Mouse (Mus musculus) CH12.LX (cell line): ENCODE measurements at regions not wholly inside any gene's neighbourhood (a gene's known extent, or its start where the extent isn't known, plus 50 kb on each side); places are given as distances from the start of the nearest gene placed in this dataset.

Experiments used
- DNase-seq: peaks from one replicate; pipeline ENCODE4 v3.0.0-alpha.2; 2013; ENCODE audit errors: extremely low read depth
- H3K27ac ChIP-seq: 2 replicates; pipeline ENCODE4 v1.5.1; 2012; ENCODE audit warnings: low read depth, mild to moderate bottlenecking, control low read depth, moderate library complexity; ENCODE audit not compliant: insufficient read depth
- H3K27me3 ChIP-seq: replicated peaks from 2 replicates; pipeline ENCODE3; 2012; ENCODE audit warnings: inconsistent platforms
- H3K36me3 ChIP-seq, 2 experiments: replicated peaks in 1 of 2; 2 replicates each; pipeline versions ENCODE3 to v1.6.1; 2012; ENCODE audit warnings: inconsistent platforms in 1 of 2, low read length in 1 of 2, mild to moderate bottlenecking in 1 of 2, mixed read lengths in 1 of 2, moderate library complexity in 1 of 2; ENCODE audit not compliant: control insufficient read depth in 1 of 2, insufficient read depth in 1 of 2
- H3K4me1 ChIP-seq, 2 experiments: 2 replicates each; pipeline ENCODE4 v1.6.1; 2012; ENCODE audit warnings: inconsistent platforms in 1 of 2, moderate library complexity in 1 of 2; ENCODE audit not compliant: insufficient read depth in 2 of 2, control insufficient read depth in 1 of 2
- H3K4me2 ChIP-seq: 2 replicates; pipeline ENCODE4 v1.6.1; 2012; ENCODE audit warnings: low read depth, mild to moderate bottlenecking, control low read depth; ENCODE audit not compliant: poor library complexity, insufficient read depth, severe bottlenecking
- H3K4me3 ChIP-seq, 3 experiments: fragments of 150-350 bp in 1 of 3; sonication (generic) in 1 of 3; replicated peaks in 1 of 3; 2 replicates each; pipeline versions ENCODE3 to v1.5.1; 2011 to 2012; ENCODE audit warnings: low read depth in 2 of 3, low read length in 2 of 3, mild to moderate bottlenecking in 2 of 3, moderate library complexity in 2 of 3, control low read depth in 1 of 3, improper control_type of control experiment in 1 of 3, inconsistent platforms in 1 of 3, mixed read lengths in 1 of 3; ENCODE audit not compliant: poor library complexity in 1 of 3
- H3K79me2 ChIP-seq: replicated peaks from 2 replicates; pipeline ENCODE4 v1.6.1; 2012; ENCODE audit warnings: mild to moderate bottlenecking, moderate library complexity; ENCODE audit not compliant: control insufficient read depth, poor library complexity, insufficient read depth, severe bottlenecking; ENCODE audit errors: extremely low read depth
- H3K9ac ChIP-seq: 2 replicates; pipeline ENCODE4 v1.6.1; 2012; ENCODE audit warnings: low read depth, mild to moderate bottlenecking, control low read depth, moderate library complexity; ENCODE audit not compliant: insufficient read depth
- H3K9me3 ChIP-seq: replicated peaks from 2 replicates; pipeline ENCODE3; 2012; ENCODE audit warnings: low read length, inconsistent platforms, mixed read lengths
- CHD1 ChIP-seq: IDR thresholded peaks from 2 replicates; pipeline ENCODE4 v1.6.1; 2012; ENCODE audit warnings: low read depth, low read length, improper control_type of control experiment, inconsistent platforms
- CHD2 ChIP-seq: IDR thresholded peaks from 2 replicates; pipeline ENCODE4 v1.6.1; 2011; ENCODE audit warnings: low read length, improper control_type of control experiment
- CTCF ChIP-seq, 2 experiments: IDR thresholded peaks in 1 of 2; conservative IDR thresholded peaks in 1 of 2; 2 replicates each; pipeline ENCODE4 v1.5.1; 2011 to 2012; ENCODE audit warnings: low read depth in 2 of 2, low read length in 2 of 2, improper control_type of control experiment in 1 of 2, inconsistent platforms in 1 of 2, mild to moderate bottlenecking in 1 of 2, moderate library complexity in 1 of 2
- EP300 ChIP-seq: IDR thresholded peaks from 2 replicates; pipeline ENCODE4 v1.6.1; 2011; ENCODE audit warnings: low read length, improper control_type of control experiment
- GABPA ChIP-seq: IDR thresholded peaks from 2 replicates; pipeline ENCODE4 v1.6.1; 2012; ENCODE audit warnings: low read depth, low read length, improper control_type of control experiment, inconsistent platforms; ENCODE audit not compliant: insufficient replicate concordance
- HCFC1 ChIP-seq: IDR thresholded peaks from 2 replicates; pipeline ENCODE4 v1.6.1; 2012; ENCODE audit warnings: low read depth, mild to moderate bottlenecking, inconsistent platforms, low read length, improper control_type of control experiment
- IRF4 ChIP-seq: IDR thresholded peaks from 2 replicates; pipeline ENCODE4 v1.6.1; 2014; ENCODE audit warnings: low read depth, mild to moderate bottlenecking, inconsistent platforms, low read length, improper control_type of control experiment
- JUND ChIP-seq: conservative IDR thresholded peaks from 2 replicates; pipeline ENCODE4 v1.6.1; 2011; ENCODE audit warnings: low read depth, low read length, improper control_type of control experiment
- MAFK ChIP-seq: IDR thresholded peaks from 2 replicates; pipeline ENCODE4 v1.6.1; 2011; ENCODE audit warnings: low read length, improper control_type of control experiment; ENCODE audit not compliant: insufficient replicate concordance
- MAX ChIP-seq: IDR thresholded peaks from 2 replicates; pipeline ENCODE4 v1.6.1; 2011; ENCODE audit warnings: low read length, improper control_type of control experiment
- MXI1 ChIP-seq: IDR thresholded peaks from 2 replicates; pipeline ENCODE4 v1.6.1; 2011; ENCODE audit warnings: mild to moderate bottlenecking, low read depth, low read length, improper control_type of control experiment
- NELFE ChIP-seq: IDR thresholded peaks from 2 replicates; pipeline ENCODE4 v1.6.1; 2011; ENCODE audit warnings: low read depth, low read length, improper control_type of control experiment
- NRF1 ChIP-seq: IDR thresholded peaks from 2 replicates; pipeline ENCODE4 v1.6.1; 2014; ENCODE audit warnings: low read depth, mild to moderate bottlenecking, inconsistent platforms, low read length, improper control_type of control experiment, moderate library complexity
- POLR2A ChIP-seq: IDR thresholded peaks from 2 replicates; pipeline ENCODE4 v1.6.1; 2011; ENCODE audit warnings: low read depth, mild to moderate bottlenecking, improper control_type of control experiment, low read length
- RAD21 ChIP-seq: IDR thresholded peaks from 2 replicates; pipeline ENCODE4 v1.6.1; 2011; ENCODE audit warnings: low read depth, mild to moderate bottlenecking, low read length, improper control_type of control experiment, moderate library complexity
- RCOR1 ChIP-seq: conservative IDR thresholded peaks from 2 replicates; pipeline ENCODE4 v1.6.1; 2012; ENCODE audit warnings: low read depth, mild to moderate bottlenecking, inconsistent platforms, low read length, improper control_type of control experiment
- SIN3A ChIP-seq: IDR thresholded peaks from 2 replicates; pipeline ENCODE4 v1.6.1; 2012; ENCODE audit warnings: low read length, improper control_type of control experiment, inconsistent platforms
- SMC3 ChIP-seq: IDR thresholded peaks from 2 replicates; pipeline ENCODE4 v1.6.1; 2011; ENCODE audit warnings: low read depth, low read length, improper control_type of control experiment
- TBP ChIP-seq: conservative IDR thresholded peaks from 2 replicates; pipeline ENCODE4 v1.6.1; 2011; ENCODE audit warnings: low read depth, low read length, improper control_type of control experiment
- USF2 ChIP-seq: conservative IDR thresholded peaks from 2 replicates; pipeline ENCODE4 v1.6.1; 2011; ENCODE audit warnings: low read depth, low read length, improper control_type of control experiment
- ZMIZ1 ChIP-seq: IDR thresholded peaks from 2 replicates; pipeline ENCODE4 v1.6.1; 2012; ENCODE audit warnings: low read depth, mild to moderate bottlenecking, inconsistent platforms, low read length, improper control_type of control experiment
- dilution Hi-C: fragments of 300-500 bp; cut with MboI; formaldehyde crosslinking; loops from 2 replicates; pipeline ENCODE4 v1.14.3; 2020; ENCODE audit warnings: low sequenced_read_pairs; ENCODE audit not compliant: extremely low pct_unique_long_range_greater_than_20kb, extremely low pct_ligation_motif_present
- in situ Hi-C: fragments of 300-500 bp; cut with MboI; formaldehyde crosslinking; loops from 3 replicates; pipeline ENCODE4 v1.14.3; 2019; ENCODE audit warnings: low sequenced_read_pairs, low pct_ligation_motif_present, low pct_unique_long_range_greater_than_20kb, mixed read lengths

DNA sequence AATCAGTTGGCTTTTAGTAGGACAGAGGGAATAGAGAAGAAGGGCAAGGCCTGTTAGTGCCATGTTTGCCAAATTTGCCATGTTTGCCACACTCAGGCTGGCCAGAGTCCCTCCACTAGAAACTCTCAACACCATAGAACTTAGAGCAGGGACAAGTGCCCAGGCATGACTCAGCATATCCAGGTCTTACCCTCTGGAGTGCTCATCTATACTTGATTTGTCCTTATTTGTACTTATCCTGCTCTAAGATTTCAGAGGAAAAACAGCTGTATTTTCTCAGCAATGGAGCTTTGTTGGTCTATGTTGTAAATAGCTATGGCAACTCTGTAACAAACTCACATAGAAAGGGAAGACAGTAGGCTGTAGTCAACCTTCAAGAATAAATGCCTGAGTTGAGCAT lies 393.6 kb upstream of the Nrp1 start:
- in situ Hi-C loops = loop anchor here (10.0 to 25.0 kb wide), 2 partner anchors 398 to 530 kb away; partner anchors contain the start of gene Nrp1
- H3K9me3 ChIP-seq = no peaks in the 10 kb centered on the region
- TF ChIP-seq TBP (no peak), MAFK (peak; percentile 42; the same call in 1 of the 2 replicates)

DNA sequence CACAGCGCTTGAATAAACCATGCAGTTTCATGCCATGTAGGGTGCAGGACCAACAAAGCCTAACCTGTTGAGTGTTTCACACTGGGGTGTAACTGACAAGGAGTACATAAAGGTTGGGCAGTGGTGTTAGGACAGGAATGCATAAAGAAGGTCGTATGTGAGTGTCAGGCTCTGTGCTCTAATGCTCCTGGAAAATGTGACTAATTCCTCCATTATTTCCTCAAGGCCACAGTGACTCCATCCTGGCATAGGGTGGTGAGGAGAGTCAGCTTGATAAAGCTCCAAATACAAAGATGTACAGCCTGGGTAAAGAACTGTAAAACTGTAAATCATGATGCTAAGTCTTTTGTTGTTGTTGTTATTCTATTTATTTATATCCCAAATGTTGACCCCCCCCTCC lies 393.1 kb upstream of the Nrp1 start:
- in situ Hi-C loops = loop anchor here (10.0 to 25.0 kb wide), 2 partner anchors 397 to 529 kb away; partner anchors contain the start of gene Nrp1
- DNase-seq = no peak
- peaks cover 0 to 13% of the 10 kb centered on the region in 2 experiments; a peak in 3 of 4 replicates for H3K4me1 ChIP-seq
- no peaks in the 10 kb centered on the region for H3K27me3 ChIP-seq
- no peaks in the 10 kb centered on the region for H3K36me3 ChIP-seq
- no peaks in the 10 kb centered on the region for H3K9me3 ChIP-seq
- H3K4me3 ChIP-seq = no peak overlapping the region
- dilution Hi-C loops = no loop called here
- H3K27ac ChIP-seq = no peak overlapping the region
- no peak overlapping the region for H3K4me2 ChIP-seq
- H3K79me2 ChIP-seq = no peaks in the 10 kb centered on the region
- no peak for TF ChIP-seq IRF4
- no peak for TF ChIP-seq ZMIZ1
- TF ChIP-seq NRF1 = no peak
- no peak for TF ChIP-seq CHD2
- TF ChIP-seq HCFC1 = no peak
- TF ChIP-seq NELFE = no peak
- no peak for TF ChIP-seq TBP
- no peak for TF ChIP-seq RCOR1
- no peak for TF ChIP-seq EP300
- H3K9ac ChIP-seq = no peak overlapping the region

More for the DNA sequence above, 393.6 kb upstream of the Nrp1 start:
- Histone ChIP-seq H3K27me3 (no peaks in the 10 kb centered on the region), H3K4me3 (no peak overlapping the region), H3K27ac (no peak overlapping the region), H3K36me3 (no peaks in the 10 kb centered on the region), H3K9ac (no peak overlapping the region), H3K4me2 (no peak overlapping the region), H3K79me2 (no peaks in the 10 kb centered on the region), H3K4me1 (peaks cover 0 to 15% of the 10 kb centered on the region in 2 experiments; a peak in 3 of 4 replicates)
- DNase-seq = no peak
- dilution Hi-C loops = no loop called here

DNA sequence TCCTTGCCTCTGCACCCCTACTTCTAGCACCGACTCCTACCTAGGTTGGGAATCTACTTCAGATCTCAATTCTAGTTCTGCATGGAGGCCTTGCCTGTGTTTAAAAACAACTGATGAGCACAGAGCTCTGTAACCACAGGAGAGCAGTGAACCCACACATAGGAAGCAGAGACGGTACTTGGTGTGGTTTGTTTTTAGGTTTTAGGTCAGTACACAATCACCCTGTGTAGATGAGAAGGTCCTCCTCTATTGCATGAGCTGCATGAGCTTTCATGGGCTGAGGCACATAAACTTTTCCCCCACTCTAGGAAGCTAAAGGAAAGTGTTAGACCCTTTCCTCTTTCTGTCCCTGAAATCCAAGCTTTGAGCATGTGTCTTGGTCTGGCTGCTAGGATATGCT lies 390.4 kb upstream of the Nrp1 start:
- H3K4me1 ChIP-seq = peaks cover 0 to 9% of the 10 kb centered on the region in 2 experiments; a peak in 2 of 4 replicates
- H3K27ac ChIP-seq = no peak overlapping the region
- no peaks in the 10 kb centered on the region for H3K9me3 ChIP-seq
- no peak for DNase-seq
- no peak overlapping the region for H3K4me2 ChIP-seq
- no peak overlapping the region for H3K4me3 ChIP-seq
- TF ChIP-seq GABPA (no peak), NELFE (no peak), SMC3 (no peak), POLR2A (no peak), USF2 (no peak), NRF1 (no peak), MAX (no peak), JUND (no peak), CHD1 (no peak), CTCF (conservative IDR thresholded peaks at IDR 0.05 in 1 of 2, IDR thresholded peaks at IDR 0.05 in 1 of 2; ENCODE audit: low read depth in 2 of 2, low read length in 2 of 2) (no peak), RAD21 (no peak; the same call in 1 of the 2 replicates), SIN3A (no peak), MXI1 (no peak)
- H3K9ac ChIP-seq = no peak overlapping the region
- H3K79me2 ChIP-seq = no peaks in the 10 kb centered on the region
- no peaks in the 10 kb centered on the region for H3K36me3 ChIP-seq
- no peaks in the 10 kb centered on the region for H3K27me3 ChIP-seq
- in situ Hi-C loops = loop anchor here (10.0 to 25.0 kb wide), 2 partner anchors 394 to 527 kb away; partner anchors contain the start of gene Nrp1
- dilution Hi-C loops = no loop called here
